Mouse (Mus musculus): ENCODE measurements at regions not wholly inside any gene's neighbourhood (a gene's known extent, or its start where the extent isn't known, plus 50 kb on each side); places are given as distances from the start of the nearest gene placed in this dataset.

DNA sequence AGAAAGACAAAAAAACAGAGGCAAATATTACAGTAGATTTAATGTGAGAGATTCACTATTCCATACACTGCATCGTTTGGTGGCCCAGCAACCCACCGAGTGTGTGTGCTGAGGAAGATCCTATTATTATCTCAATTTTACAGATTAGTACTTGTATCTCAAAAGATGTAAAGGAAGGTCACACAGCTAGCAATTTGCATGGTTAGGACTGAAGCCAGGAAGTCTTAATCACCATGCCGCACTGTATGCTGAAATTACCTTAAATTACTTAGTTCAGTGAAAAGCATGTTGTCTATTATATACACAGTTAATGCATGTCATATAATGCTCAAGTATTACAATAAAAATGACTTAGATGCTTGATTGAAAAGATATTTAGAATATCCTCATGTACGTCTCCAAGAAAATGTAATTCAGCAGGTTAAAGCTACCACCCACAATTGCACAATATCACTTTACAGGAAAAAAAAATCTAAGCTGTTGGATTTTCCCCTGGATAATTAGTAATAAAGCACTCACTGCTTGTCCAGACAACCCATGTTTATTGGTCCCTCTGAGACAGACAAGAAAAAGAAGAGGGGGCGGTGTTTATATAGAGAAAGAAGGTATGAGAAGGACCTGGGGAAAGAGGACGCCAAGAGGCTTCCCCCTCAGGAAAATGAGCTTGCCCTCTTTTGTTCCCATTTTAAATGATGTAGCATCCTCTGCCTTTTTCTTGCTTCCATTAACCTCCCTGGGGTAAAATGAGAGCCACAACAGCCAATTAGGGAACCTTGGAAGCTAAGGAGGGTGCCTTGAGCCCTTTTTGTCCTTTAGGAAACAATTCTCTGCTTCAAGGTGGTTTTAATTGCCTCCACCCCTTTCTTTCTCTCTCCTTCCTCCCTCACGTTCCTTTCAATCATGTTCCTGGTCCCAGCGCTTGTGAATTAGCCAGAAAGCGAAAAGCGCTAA is 204.6 kb upstream of the Xrcc4 start:
- DNase-seq (ENCODE audit: low spot score in 2 of 2) = no peak

DNA sequence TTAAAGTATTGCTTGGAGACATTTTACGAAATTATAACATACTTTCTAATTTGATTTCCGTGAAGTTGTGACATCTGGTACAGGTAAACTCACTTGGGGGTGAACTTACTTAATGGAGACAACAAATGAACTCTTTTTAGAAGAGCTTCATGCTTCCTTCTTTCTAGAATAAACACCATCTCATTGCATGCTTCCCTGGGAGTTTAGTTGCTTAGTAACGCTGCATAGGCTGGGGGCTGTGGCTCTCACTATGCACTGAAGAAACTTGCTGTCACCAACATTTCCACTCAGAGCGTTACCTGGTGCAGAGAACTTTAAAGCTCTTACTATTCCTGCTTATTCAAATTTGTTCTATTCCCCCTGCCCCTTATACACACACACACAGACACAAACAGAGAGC is 203.5 kb upstream of the Xrcc4 start:
- DNase-seq (ENCODE audit: low spot score in 2 of 2) = no peak

DNA sequence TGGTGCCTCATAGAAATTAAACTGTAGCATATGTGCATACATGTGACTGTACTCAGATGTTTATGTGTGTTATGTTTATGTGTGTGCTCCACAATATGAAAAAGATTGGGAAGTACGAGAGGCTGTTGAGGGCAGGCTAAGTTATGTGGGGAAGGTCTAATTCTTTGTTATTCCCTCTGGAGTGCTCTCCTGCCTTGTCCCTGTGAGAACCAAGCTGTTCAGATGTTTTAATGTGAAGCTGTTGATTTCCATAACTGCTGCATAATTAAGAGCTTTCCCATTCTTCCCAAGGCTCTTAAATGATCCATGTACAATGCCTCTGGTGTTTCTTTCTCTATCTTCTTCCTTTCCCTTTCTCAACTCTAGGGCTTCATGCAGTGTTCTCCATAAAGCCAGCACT is 202.7 kb upstream of the Xrcc4 start:
- no peak for DNase-seq (ENCODE audit: low spot score in 2 of 2)

DNA sequence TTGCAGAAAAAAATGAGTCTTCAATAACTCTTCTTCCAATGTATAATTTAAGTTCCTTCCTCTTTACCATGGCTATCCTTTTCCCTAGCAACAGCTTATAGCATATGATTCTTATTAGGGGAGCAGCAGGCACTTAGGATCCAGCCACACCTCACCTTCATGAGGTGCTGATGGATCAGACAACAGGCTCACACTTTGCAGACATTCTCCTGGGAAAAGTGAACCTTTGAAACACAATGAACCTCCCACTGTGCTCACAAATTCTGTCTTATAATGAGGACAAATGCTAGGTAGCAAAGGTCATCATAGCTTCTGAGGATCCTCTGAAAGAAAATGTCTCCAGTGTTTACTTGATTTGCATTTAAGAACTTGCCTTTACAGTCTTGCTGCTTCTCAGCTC is 191.6 kb upstream of the Xrcc4 start:
- DNase-seq (ENCODE audit: low spot score in 2 of 2) = no peak

DNA sequence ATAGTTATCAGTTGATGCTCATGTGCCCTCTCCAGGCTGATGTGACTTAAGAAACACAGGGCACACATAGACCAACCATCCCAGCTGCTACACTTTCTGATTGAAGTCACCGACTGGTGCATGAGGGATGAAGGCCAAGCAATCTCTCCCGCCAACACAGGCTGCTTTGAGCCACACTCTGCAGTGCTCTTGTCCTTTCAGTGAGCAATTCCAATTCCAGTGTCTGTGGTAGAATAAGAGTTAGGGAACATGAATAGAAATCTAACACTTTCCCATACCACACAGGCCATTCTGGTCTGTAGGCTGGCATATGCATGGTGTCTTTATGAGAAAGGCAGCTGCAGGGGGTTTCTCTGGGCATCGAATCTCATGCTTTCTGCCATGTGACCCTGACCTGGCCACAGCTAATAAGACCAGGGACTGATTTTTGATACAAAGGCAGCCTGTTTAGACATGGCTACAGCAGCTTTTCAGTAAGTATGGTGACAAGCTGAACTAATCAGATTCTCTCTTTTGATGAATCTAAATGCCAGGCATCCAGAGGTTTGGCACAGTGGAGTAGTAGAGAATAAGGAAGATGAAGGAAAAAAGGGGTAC is 190.5 kb upstream of the Xrcc4 start:
- DNase-seq (ENCODE audit: low spot score in 2 of 2) = peak in 1 of 2 experiments; percentile 4

DNA sequence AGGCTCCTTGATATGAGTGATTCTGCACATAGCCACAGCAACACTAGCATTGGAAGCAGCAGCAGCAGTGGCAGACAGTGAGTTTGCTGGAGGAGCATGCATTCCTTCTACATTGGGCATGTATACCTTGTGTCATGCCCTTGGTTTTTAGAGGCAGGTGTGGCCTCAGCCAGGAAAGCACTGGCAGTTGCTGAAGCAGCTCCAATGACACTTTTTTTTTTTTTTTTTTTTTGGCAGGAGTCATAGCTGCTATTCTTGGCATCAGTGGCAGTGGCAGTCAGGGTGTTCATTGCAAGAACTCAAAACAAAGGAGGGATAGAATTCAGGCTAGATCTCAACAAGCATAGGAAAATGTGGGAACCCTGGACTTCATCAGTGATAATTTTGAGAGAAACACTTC is 189.9 kb upstream of the Xrcc4 start:
- DNase-seq (ENCODE audit: low spot score in 2 of 2) = no peak

DNA sequence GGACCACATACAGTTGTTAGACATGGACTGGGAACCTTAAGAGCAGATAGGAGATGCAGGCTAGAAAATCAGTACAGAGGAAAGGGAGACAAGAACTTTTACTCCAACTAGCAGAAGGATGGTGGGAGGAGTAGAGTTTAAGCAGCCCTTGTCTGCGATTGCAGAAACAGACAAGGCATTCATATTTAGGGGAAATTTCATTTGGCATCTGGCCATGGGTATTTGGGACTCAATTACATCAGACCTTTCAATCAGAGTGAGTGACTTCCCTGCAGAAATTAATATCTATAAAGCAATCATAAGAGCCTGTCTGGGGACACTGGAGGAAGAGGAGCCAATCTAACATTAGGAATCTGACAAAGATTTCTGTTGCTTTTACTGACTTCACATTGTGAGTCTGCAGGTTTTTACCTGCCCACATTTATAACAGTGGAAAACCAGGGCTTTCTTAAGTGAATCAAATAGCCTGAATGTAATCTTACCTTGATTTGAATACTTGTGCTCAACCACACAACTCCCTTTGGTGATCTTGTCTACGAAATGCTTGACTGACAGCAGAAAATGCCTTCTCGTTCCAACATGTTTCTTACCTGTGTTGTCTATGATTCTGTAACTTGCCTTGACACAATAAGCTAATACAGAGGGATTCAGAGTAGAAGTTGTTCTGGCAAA is 169.8 kb upstream of the Xrcc4 start:
- peak; percentile 6 to 64 for DNase-seq (ENCODE audit: low spot score in 2 of 2)

DNA sequence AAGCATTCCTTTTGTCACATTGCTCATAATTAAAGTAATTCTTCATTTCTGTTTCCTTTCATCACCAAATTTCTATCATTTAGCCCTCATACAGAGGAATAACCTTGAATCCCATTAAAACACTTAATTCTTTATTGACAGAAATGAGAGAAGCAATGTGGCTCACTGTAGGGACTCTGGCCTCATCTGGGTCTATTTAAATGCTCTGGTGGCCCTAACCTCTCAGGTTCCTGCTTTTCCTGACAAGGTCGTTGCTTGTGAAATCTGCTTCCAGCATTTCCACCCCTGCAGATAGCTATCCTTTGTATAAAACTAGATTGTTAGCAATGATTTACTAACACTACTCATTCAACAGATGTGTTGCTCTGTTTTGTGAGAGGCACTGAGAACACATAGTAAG is 163.6 kb upstream of the Xrcc4 start:
- no peak for DNase-seq (ENCODE audit: low spot score in 2 of 2)

DNA sequence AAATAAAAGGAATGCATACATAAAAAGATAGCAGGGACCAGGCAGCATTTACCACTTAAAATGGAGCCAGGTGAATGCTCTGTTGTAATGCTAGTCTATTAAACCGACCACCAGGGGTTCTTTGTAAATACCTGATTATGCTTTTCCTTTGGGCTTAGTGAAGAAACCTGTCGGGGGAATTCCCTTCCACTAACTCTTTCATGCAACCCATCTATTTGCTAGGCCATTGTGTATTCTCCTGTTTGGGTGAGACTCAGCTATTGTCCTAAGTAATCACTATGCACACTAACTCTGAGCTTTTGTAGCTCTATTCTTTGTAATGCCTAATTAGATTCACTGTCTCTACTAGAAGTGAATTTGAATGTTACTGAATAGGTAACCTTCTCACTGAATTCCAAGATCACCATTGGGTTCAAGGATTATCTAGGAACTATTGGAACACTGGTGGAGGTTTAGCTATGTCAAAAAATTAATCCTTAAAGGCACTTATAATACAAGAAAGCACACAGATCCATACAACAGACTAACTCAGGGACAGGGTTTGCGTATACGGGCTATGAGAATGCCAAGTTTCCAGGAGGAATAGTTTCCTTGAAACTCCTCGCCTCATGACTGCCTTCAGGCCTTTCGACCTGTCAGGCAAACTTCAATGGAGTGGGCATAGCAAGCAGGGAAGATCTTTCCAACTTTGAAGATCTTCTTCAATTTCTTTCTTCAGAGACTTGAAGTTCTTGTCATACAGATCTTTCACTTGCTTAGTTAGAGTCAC is 156.8 kb upstream of the Xrcc4 start:
- no peak for DNase-seq (ENCODE audit: low spot score in 2 of 2)

DNA sequence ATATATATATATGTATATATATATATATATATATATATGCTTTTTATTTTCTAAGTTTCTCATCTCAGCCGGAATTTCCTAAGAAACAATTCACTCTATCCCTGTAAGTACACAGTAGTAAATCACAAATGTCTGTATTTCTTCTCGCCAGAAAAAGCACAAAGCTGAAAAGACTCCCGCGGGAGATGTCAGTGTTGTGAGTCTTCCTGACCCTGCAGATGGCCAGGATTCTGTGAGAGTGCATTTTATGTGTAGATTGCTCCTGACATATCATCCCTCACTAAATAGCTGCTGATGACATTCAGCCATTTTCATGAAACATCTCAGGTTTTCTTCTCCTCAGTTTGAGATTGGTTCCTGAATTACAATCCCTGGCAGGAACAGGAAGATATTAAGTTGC is 148.9 kb upstream of the Xrcc4 start:
- DNase-seq (ENCODE audit: low spot score in 2 of 2) = no peak

DNA sequence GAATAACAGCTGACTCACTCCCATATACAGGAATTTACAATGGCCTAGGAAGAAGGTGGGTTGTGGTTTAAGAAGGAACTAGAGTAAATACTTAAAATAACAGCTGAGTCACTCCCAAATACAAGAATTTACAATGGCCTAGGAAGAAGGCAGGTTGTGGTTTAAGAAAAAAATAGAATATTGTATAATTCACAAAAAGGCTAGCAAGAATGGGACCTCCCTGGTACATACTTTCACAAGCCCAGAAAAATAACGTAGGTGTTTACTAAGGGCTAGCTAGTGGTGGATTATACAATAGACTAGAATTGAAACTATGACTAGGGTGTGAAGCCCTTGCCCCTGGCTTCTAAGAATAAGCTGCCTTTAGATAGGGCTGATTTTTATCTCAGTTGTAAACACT is 144.6 kb upstream of the Xrcc4 start:
- DNase-seq (ENCODE audit: low spot score in 2 of 2) = no peak

DNA sequence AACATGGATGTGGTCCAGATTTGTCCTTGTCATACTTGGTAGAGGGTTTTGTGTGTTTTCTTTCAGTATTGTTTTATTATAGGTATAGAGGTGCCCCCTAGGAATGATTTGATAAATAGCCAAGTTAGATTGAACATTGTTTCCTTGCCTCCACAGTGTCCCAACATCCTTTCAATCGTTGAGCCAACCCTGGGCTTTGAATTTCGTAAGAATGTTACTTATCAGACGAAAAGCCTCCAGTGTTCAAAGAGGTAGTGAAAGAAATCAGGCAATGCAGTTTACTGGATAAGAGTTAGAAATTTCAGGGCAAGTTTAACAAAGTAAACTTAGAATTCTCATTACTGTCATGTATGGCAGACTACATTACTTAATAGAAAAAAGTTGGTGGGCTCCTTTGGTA is 144.2 kb upstream of the Xrcc4 start:
- DNase-seq (ENCODE audit: low spot score in 2 of 2) = no peak

DNA sequence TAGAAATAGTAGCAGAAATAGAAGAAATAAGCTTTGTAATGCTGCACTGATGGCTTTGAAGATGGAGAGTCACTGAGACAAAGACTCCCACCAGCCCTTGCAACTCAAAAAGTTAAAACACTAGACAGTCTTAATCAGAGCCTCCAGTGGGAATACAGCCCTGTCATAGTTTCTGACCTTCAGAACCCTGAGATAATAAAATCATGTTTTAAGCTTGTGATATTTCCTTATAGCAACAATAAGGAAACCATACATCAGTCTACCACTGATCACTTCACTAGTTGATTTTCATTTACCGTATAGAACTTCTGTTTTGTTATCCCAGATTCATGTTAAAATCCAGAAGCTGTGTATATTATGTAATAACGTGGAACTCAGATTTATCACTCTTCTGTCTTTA is 139.7 kb upstream of the Xrcc4 start:
- DNase-seq (ENCODE audit: low spot score in 2 of 2) = no peak

DNA sequence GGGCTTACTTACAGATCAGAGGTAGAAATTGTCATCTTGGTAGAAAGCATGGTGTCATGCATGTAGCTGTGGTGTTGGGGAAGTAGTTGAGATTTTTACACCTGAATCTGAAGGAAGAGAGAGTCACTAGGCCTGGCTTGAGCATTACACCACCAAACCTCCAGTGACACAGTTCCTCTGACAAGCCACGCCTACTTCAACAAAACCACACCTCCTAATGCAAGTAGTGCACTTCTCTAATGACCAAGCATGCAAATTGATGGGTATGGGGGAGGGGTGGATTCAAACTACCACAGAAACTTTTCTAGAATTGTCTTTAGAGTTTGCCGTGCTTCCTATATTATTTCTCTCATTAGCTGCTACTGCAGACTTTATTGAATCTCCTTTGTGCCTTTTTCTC is 136.8 kb upstream of the Xrcc4 start:
- DNase-seq (ENCODE audit: low spot score in 2 of 2) = no peak

DNA sequence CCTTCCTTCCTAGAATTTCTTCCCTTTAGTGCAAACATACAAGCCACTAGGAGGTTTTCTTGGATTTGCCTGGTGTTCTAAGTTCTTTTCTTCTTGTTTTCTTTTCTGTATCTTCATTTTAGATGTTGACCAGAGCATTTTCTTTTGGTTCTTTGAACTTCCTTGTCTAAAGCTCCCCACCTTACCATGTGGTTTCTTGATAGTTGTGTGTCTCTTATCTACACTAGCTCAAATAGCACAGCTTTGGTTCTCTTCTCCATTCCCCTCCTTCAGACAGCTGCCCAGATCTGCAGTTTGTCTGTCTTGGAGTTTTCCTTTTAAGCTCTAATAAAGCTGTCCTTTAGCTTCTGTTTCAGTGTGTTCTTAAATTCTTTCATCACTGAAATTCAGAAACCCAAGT is 123.0 kb upstream of the Xrcc4 start:
- DNase-seq (ENCODE audit: low spot score in 2 of 2) = no peak

DNA sequence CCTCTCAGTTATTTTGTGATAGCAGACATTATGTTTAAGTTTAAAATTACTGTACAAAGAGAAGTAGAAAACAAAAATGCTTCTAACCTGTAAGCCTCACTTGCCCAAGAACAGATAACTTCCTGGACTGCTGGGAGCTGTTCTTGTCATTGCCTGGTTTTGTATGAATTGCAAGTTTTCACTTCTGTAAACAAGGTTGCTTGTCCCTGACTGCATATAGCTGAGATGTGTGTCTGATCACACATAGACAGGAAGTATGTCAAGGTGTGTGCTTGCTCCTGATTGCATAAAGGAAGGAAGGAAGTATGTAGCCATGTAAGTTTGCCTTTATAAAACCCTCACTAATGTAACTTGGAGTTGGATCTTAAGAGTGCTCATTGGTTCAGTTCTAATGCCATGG is 118.5 kb upstream of the Xrcc4 start:
- DNase-seq (ENCODE audit: low spot score in 2 of 2) = no peak

Data from layer of hippocampus, adult 18-20 months (tissue).